Mouse (Mus musculus): ENCODE data around the gene Daam1. TPM values are rescaled to one million over a fixed set of nuclear protein-coding genes. Genes with fewer than 3 reads are reported as not detected.

The Daam1 gene
- polyA plus RNA-seq, 1 experiment from 2014 or later, result 11.6 TPM

- no peak for DNase-seq (ENCODE audit: low spot score)
- Histone ChIP-seq H3K27ac (peak overlapping the region; percentile 50; the same call in 1 of the 2 replicates), H3K36me3 (peaks cover 48% of the 10 kb centered on the region), H3K4me1 (replicated peaks) (peaks cover 59% of the 10 kb centered on the region), H3K4me3 (no peak overlapping the region), H3K9me3 (no peaks in the 10 kb centered on the region), H3K27me3 (ENCODE audit: insufficient read depth, poor library complexity, severe bottlenecking) (no peaks in the 10 kb centered on the region)
- WGBS, result 60% methylated on average over 5 of the region's 5 CpGs
These were observed 126.6 kb downstream of the Daam1 start for GRCm38 (mm10) chr12:71957496-71957895.

DNA sequence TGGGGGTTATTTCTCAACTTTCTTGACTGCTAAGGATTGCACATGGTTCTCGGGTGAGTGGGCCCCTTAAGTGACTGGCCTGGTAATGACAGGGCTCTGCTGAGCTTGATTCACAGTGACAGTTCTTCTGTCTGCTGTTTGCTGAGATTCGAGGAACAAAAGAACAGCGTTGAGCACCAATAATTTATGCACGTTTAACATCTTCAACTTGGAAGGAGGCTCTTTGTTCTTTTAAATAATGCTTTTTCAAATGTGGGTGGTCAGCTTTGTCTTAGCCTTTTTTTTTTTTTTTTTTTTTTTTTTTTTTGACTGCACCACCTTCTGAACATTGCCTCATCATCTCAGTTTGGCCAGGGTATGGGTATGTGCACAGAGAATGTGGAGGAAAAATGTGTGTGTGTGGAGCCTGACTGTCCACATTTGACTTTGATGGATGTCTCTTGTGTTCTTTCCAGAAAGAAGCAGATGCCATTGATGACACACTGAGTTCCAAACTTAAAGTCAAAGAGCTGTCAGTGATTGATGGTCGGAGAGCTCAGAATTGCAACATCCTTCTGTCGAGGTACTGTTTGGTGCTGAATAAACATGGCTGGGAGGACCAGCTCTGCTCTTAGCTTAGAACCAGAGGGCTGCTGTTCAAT is 128.6 kb downstream of the Daam1 start:
- H3K4me3 ChIP-seq, result no peak overlapping the region
- peak; percentile 37 for DNase-seq (ENCODE audit: low spot score)
- no peaks in the 10 kb centered on the region for H3K27me3 ChIP-seq (ENCODE audit: insufficient read depth, poor library complexity, severe bottlenecking)
- WGBS, result 28% methylated on average over 6 of the region's 6 CpGs
- peaks cover 38% of the 10 kb centered on the region for H3K36me3 ChIP-seq
- H3K27ac ChIP-seq, result peak overlapping the region; percentile 72
- peaks cover 50% of the 10 kb centered on the region for H3K4me1 ChIP-seq (replicated peaks)
- H3K9me3 ChIP-seq, result no peaks in the 10 kb centered on the region

- Histone ChIP-seq H3K4me3 (no peak overlapping the region), H3K4me1 (replicated peaks) (peaks cover 32% of the 10 kb centered on the region), H3K27ac (no peak overlapping the region), H3K9me3 (no peaks in the 10 kb centered on the region), H3K27me3 (ENCODE audit: insufficient read depth, poor library complexity, severe bottlenecking) (no peaks in the 10 kb centered on the region), H3K36me3 (peaks cover 32% of the 10 kb centered on the region)
- 97% methylated on average over 3 of the region's 3 CpGs for WGBS
- no peak for DNase-seq (ENCODE audit: low spot score)
These were observed 130.8 kb downstream of the Daam1 start for GRCm38 (mm10) chr12:71961671-71962070.

DNA sequence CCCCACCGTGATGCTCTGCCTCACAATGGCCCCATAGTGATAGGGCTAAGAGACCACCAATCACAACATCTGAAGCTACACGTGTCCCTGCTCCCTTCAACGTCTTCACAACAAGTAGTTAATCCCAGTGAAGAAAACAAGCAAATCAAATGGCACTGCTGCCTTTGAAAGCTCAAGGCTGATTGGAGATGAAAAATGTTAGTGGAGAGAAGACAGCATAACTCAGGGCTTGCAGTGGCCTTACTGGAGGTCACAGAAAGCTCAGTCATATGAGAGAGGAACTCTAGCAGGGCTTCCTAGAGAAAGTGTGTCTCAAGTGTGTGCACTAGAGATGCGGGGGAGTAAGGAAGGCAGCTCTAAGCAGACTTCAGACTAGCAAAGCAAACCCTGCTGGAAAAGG is 131.7 kb downstream of the Daam1 start:
- 70% methylated on average over 4 of the region's 4 CpGs for WGBS
- H3K36me3 ChIP-seq, result peaks cover 32% of the 10 kb centered on the region

GRCm38 (mm10) chr12:71968592-71968991 is 137.7 kb downstream of the Daam1 start:
- no peak overlapping the region for H3K27ac ChIP-seq
- no peak overlapping the region for H3K4me3 ChIP-seq
- 88% methylated on average over 4 of the region's 4 CpGs for WGBS
- H3K4me1 ChIP-seq (replicated peaks), result peaks cover 12% of the 10 kb centered on the region
- peaks cover 34% of the 10 kb centered on the region for H3K36me3 ChIP-seq
- DNase-seq (ENCODE audit: low spot score), result no peak
- no peaks in the 10 kb centered on the region for H3K9me3 ChIP-seq
- H3K27me3 ChIP-seq (ENCODE audit: insufficient read depth, poor library complexity, severe bottlenecking), result no peaks in the 10 kb centered on the region

More for the DNA sequence above, 131.7 kb downstream of the Daam1 start:
- Histone ChIP-seq H3K9me3 (no peaks in the 10 kb centered on the region), H3K4me3 (no peak overlapping the region), H3K4me1 (replicated peaks) (peaks cover 22% of the 10 kb centered on the region), H3K27me3 (ENCODE audit: insufficient read depth, poor library complexity, severe bottlenecking) (no peaks in the 10 kb centered on the region), H3K27ac (no peak overlapping the region)
- no peak for DNase-seq (ENCODE audit: low spot score)

- H3K27me3 ChIP-seq (ENCODE audit: insufficient read depth, poor library complexity, severe bottlenecking), result no peaks in the 10 kb centered on the region
- H3K4me1 ChIP-seq (replicated peaks), result peaks cover 13% of the 10 kb centered on the region
- no peak overlapping the region for H3K27ac ChIP-seq
- no peaks in the 10 kb centered on the region for H3K9me3 ChIP-seq
- peaks cover 38% of the 10 kb centered on the region for H3K36me3 ChIP-seq
- 56% methylated on average over 3 of the region's 3 CpGs for WGBS
- H3K4me3 ChIP-seq, result no peak overlapping the region
- DNase-seq (ENCODE audit: low spot score), result no peak
These were observed 138.1 kb downstream of the Daam1 start for GRCm38 (mm10) chr12:71969022-71969421.

DNA sequence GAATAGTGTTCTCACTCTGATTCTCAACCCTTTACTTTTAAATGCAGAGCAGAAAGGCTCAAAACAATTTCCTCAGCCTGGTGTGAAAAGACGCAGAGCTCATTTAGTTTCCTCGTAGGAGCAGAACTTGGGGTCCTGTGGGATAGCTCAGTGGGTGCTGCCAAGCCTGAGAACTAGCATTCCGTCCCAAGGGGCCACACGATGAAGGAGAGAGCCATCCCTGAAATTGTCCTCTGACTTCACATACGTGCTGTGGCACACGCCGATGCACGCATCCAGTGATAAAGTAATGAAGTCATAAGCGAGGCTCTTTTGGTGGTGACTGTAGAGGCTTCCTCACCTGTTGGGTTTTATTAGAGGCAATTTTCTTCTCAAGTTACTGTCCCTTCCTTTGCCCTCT is 138.6 kb downstream of the Daam1 start:
- Histone ChIP-seq H3K9me3 (no peaks in the 10 kb centered on the region), H3K27ac (no peak overlapping the region), H3K4me1 (replicated peaks) (peaks cover 13% of the 10 kb centered on the region), H3K4me3 (no peak overlapping the region), H3K36me3 (peaks cover 42% of the 10 kb centered on the region), H3K27me3 (ENCODE audit: insufficient read depth, poor library complexity, severe bottlenecking) (no peaks in the 10 kb centered on the region)
- 83% methylated on average over 9 of the region's 9 CpGs for WGBS
- DNase-seq (ENCODE audit: low spot score), result no peak

GRCm38 (mm10) chr12:71969941-71970629 is 139.2 kb downstream of the Daam1 start:
- H3K4me3 ChIP-seq, result no peak overlapping the region
- H3K27ac ChIP-seq, result 0 out of 2 replicates have a peak overlapping the region, but pooled peaks have one; percentile 17
- H3K4me1 ChIP-seq (replicated peaks), result peaks cover 13% of the 10 kb centered on the region
- H3K36me3 ChIP-seq, result peaks cover 48% of the 10 kb centered on the region
- no peaks in the 10 kb centered on the region for H3K27me3 ChIP-seq (ENCODE audit: insufficient read depth, poor library complexity, severe bottlenecking)
- no peaks in the 10 kb centered on the region for H3K9me3 ChIP-seq
- WGBS, result 76% methylated on average over 12 of the region's 12 CpGs
- DNase-seq (ENCODE audit: low spot score), result no peak

GRCm38 (mm10) chr12:71970791-71971654 is 140.1 kb downstream of the Daam1 start:
- DNase-seq (ENCODE audit: low spot score), result no peak
- H3K27me3 ChIP-seq (ENCODE audit: insufficient read depth, poor library complexity, severe bottlenecking), result no peaks in the 10 kb centered on the region
- H3K4me3 ChIP-seq, result no peak overlapping the region
- H3K36me3 ChIP-seq, result peaks cover 58% of the 10 kb centered on the region
- peaks cover 13% of the 10 kb centered on the region for H3K4me1 ChIP-seq (replicated peaks)
- no peak overlapping the region for H3K27ac ChIP-seq
- H3K9me3 ChIP-seq, result no peaks in the 10 kb centered on the region
- 91% methylated on average over 9 of the region's 9 CpGs for WGBS

DNA sequence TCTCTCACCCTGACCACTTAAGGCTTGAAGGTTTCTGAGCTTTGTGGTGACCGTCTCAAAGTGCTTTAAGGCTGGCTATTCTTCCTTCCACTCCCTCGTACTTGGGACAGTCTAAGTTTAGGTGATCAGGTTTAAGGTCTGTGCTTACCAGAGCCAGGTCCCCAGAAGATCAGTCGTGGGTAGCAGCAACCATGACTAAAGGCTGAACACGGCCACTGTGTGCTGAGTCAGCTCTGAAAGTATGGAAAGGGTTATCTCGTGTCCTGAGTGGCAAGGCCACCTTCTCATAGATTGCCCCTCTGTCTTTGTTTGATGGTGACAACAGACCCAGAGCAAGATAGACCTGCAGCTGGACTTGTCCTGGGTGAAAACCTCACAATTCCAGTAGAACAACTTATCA is 141.2 kb downstream of the Daam1 start:
- Histone ChIP-seq H3K27ac (no peak overlapping the region), H3K9me3 (no peaks in the 10 kb centered on the region), H3K4me1 (replicated peaks) (peaks cover 13% of the 10 kb centered on the region), H3K36me3 (peaks cover 69% of the 10 kb centered on the region), H3K4me3 (no peak overlapping the region), H3K27me3 (ENCODE audit: insufficient read depth, poor library complexity, severe bottlenecking) (no peaks in the 10 kb centered on the region)
- 85% methylated on average over 5 of the region's 5 CpGs for WGBS
- DNase-seq (ENCODE audit: low spot score), result no peak

GRCm38 (mm10) chr12:71972619-71973266 is 141.9 kb downstream of the Daam1 start:
- Histone ChIP-seq H3K4me1 (replicated peaks) (peaks cover 13% of the 10 kb centered on the region), H3K27ac (no peak overlapping the region), H3K36me3 (peaks cover 73% of the 10 kb centered on the region), H3K4me3 (no peak overlapping the region), H3K9me3 (no peaks in the 10 kb centered on the region), H3K27me3 (ENCODE audit: insufficient read depth, poor library complexity, severe bottlenecking) (no peaks in the 10 kb centered on the region)
- WGBS, result 87% methylated on average over 12 of the region's 12 CpGs
- DNase-seq (ENCODE audit: low spot score), result no peak

- Histone ChIP-seq H3K36me3 (peaks cover 76% of the 10 kb centered on the region), H3K4me1 (replicated peaks) (peaks cover 12% of the 10 kb centered on the region), H3K9me3 (no peaks in the 10 kb centered on the region), H3K27ac (no peak overlapping the region), H3K4me3 (no peak overlapping the region), H3K27me3 (ENCODE audit: insufficient read depth, poor library complexity, severe bottlenecking) (no peaks in the 10 kb centered on the region)
- DNase-seq (ENCODE audit: low spot score), result no peak
- 63% methylated on average over 9 of the region's 9 CpGs for WGBS
These were observed 142.7 kb downstream of the Daam1 start for GRCm38 (mm10) chr12:71973577-71973976.

Measured in hindbrain, embryonic 10.5 days (tissue).